Mouse (Mus musculus) heart, embryonic 13.5 days (tissue): ENCODE measurements at regions not wholly inside any gene's neighbourhood (a gene's known extent, or its start where the extent isn't known, plus 50 kb on each side); places are given as distances from the start of the nearest gene placed in this dataset.

Experiments
- ATAC-seq: fragments of 200-750 bp; cut with Nextera tagmentation; 2 replicates; pipeline ENCODE4 v1.8.0; 2017; ENCODE audit warnings: moderate TSS enrichment; ENCODE audit not compliant: insufficient number of reproducible peaks, low FRiP score, low TSS enrichment; ENCODE audit errors: extremely low read depth
- H3K27ac ChIP-seq: fragments of 300-500 bp; sonication (generic); replicated peaks from 2 replicates; pipeline ENCODE4 v1.5.1; 2015; ENCODE audit warnings: moderate library complexity, mild to moderate bottlenecking, inconsistent platforms
- H3K27me3 ChIP-seq: fragments of 300-500 bp; sonication (generic); replicated peaks from 2 replicates; pipeline ENCODE4 v1.6.1; 2015; ENCODE audit warnings: mild to moderate bottlenecking, inconsistent platforms
- H3K36me3 ChIP-seq: fragments of 300-500 bp; sonication (generic); 2 replicates; pipeline ENCODE4 v1.6.1; 2015; ENCODE audit warnings: mild to moderate bottlenecking, inconsistent platforms
- H3K4me1 ChIP-seq: fragments of 300-500 bp; sonication (generic); 2 replicates; pipeline ENCODE4 v1.6.1; 2015; ENCODE audit warnings: inconsistent platforms
- H3K4me2 ChIP-seq: fragments of 300-500 bp; sonication (generic); 2 replicates; pipeline ENCODE4 v1.6.1; 2015; ENCODE audit warnings: inconsistent platforms, mild to moderate bottlenecking, moderate library complexity
- H3K4me3 ChIP-seq: fragments of 300-500 bp; sonication (generic); 2 replicates; pipeline ENCODE4 v1.5.1; 2015; ENCODE audit warnings: moderate library complexity, mild to moderate bottlenecking, inconsistent platforms
- H3K9ac ChIP-seq: fragments of 300-500 bp; sonication (generic); 2 replicates; pipeline ENCODE4 v1.6.1; 2015; ENCODE audit warnings: inconsistent platforms, mild to moderate bottlenecking, moderate library complexity
- H3K9me3 ChIP-seq: fragments of 300-500 bp; sonication (generic); 2 replicates; pipeline ENCODE4 v1.6.1; 2016; ENCODE audit warnings: inconsistent platforms
- WGBS: fragments of 180-500 bp; shearing (Covaris S2); methylation state at CpG from one replicate; pipeline ENCODE4 v1.1.7; 2015; ENCODE audit warnings: mixed read lengths; 5-methylcytosine and 5-hydroxymethylcytosine counted together

GRCm38 (mm10) chr6:106961320-106961719 lies 161.4 kb upstream of the Crbn start:
- Histone ChIP-seq H3K27ac (no peak overlapping the region), H3K9me3 (no peaks in the 10 kb centered on the region)
- WGBS, result 78% methylated on average over 2 of the region's 2 CpGs

DNA sequence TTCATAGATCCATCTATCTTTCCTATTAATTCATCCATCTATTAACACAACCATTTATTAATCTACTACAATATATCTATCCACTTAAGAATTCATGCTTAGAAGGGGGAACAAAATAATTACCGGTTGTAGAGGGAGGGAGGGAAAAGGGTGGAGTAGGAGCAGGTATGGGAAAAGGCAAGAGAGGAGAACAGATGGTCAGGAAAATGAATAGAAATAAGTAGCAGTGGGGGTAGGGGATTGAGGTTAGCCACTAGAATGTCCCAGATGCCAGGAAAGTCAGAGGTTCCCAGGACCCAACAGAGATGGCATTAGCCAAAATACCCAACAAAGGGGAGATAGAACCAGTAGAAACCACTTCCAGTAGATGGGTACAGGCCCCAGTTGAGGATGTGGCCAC lies 164.5 kb upstream of the Crbn start:
- no peak overlapping the region for H3K4me3 ChIP-seq
- H3K9ac ChIP-seq, result no peak overlapping the region
- ATAC-seq, result no peak
- H3K27me3 ChIP-seq, result no peaks in the 10 kb centered on the region
- H3K4me2 ChIP-seq, result no peak overlapping the region
- no peak overlapping the region for H3K27ac ChIP-seq
- H3K36me3 ChIP-seq, result no peaks in the 10 kb centered on the region
- no peaks in the 10 kb centered on the region for H3K4me1 ChIP-seq
- 71% methylated on average over 1 of the region's 1 CpGs for WGBS
- no peaks in the 10 kb centered on the region for H3K9me3 ChIP-seq

More at GRCm38 (mm10) chr6:106961320-106961719, 161.4 kb upstream of the Crbn start:
- H3K4me1 ChIP-seq, result no peaks in the 10 kb centered on the region
- no peak for ATAC-seq
- no peaks in the 10 kb centered on the region for H3K27me3 ChIP-seq
- no peak overlapping the region for H3K9ac ChIP-seq
- no peak overlapping the region for H3K4me3 ChIP-seq
- no peak overlapping the region for H3K4me2 ChIP-seq
- H3K36me3 ChIP-seq, result no peaks in the 10 kb centered on the region

GRCm38 (mm10) chr6:106975439-106975838 lies 175.6 kb upstream of the Crbn start:
- Histone ChIP-seq H3K4me1 (no peaks in the 10 kb centered on the region), H3K27ac (no peak overlapping the region), H3K9me3 (no peaks in the 10 kb centered on the region), H3K36me3 (no peaks in the 10 kb centered on the region), H3K4me3 (no peak overlapping the region), H3K9ac (no peak overlapping the region), H3K4me2 (no peak overlapping the region), H3K27me3 (no peaks in the 10 kb centered on the region)
- 33% methylated on average over 2 of the region's 2 CpGs for WGBS
- ATAC-seq, result no peak

DNA sequence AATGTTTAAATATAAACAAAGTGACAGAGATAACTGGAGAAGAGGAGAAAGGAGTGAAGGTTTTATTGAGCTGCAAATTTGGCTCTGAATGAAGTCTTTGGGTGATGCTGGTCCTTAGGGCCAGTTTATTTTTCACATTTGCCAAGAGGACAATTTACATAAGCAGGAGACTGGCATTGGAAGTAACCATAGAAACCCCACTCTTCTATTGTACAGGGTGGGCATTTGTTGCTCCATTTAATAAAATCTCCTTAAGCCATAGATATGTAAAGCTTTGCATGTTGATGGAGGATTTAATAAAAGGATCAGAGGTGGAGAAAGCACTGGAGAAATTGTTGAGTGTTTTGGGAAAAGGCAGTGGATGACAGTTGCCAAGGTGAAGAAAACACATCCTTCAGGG lies 178.8 kb upstream of the Crbn start:
- H3K9ac ChIP-seq, result no peak overlapping the region
- ATAC-seq, result no peak
- no peak overlapping the region for H3K4me3 ChIP-seq
- H3K4me1 ChIP-seq, result no peaks in the 10 kb centered on the region
- H3K9me3 ChIP-seq, result no peaks in the 10 kb centered on the region
- H3K27ac ChIP-seq, result no peak overlapping the region
- no peak overlapping the region for H3K4me2 ChIP-seq
- H3K27me3 ChIP-seq, result no peaks in the 10 kb centered on the region
- H3K36me3 ChIP-seq, result no peaks in the 10 kb centered on the region

GRCm38 (mm10) chr6:106979755-106980154 lies 179.9 kb upstream of the Crbn start:
- no peaks in the 10 kb centered on the region; the same call in 1 of the 2 replicates for H3K9me3 ChIP-seq
- H3K27ac ChIP-seq, result no peak overlapping the region
- no peak overlapping the region for H3K4me2 ChIP-seq
- no peak overlapping the region for H3K4me3 ChIP-seq
- H3K27me3 ChIP-seq, result no peaks in the 10 kb centered on the region
- no peak overlapping the region for H3K9ac ChIP-seq
- no peaks in the 10 kb centered on the region for H3K4me1 ChIP-seq
- H3K36me3 ChIP-seq, result no peaks in the 10 kb centered on the region
- WGBS, result 76% methylated on average over 3 of the region's 3 CpGs
- ATAC-seq, result no peak

- H3K27me3 ChIP-seq, result no peaks in the 10 kb centered on the region
- no peaks in the 10 kb centered on the region for H3K36me3 ChIP-seq
- no peak for ATAC-seq
- H3K9me3 ChIP-seq, result no peaks in the 10 kb centered on the region; the same call in 1 of the 2 replicates
- H3K27ac ChIP-seq, result no peak overlapping the region
- H3K4me1 ChIP-seq, result no peaks in the 10 kb centered on the region
- H3K4me2 ChIP-seq, result no peak overlapping the region
- 73% methylated on average over 4 of the region's 4 CpGs for WGBS
- no peak overlapping the region for H3K4me3 ChIP-seq
- no peak overlapping the region for H3K9ac ChIP-seq
These were observed 180.3 kb upstream of the Crbn start for GRCm38 (mm10) chr6:106980188-106980587.

DNA sequence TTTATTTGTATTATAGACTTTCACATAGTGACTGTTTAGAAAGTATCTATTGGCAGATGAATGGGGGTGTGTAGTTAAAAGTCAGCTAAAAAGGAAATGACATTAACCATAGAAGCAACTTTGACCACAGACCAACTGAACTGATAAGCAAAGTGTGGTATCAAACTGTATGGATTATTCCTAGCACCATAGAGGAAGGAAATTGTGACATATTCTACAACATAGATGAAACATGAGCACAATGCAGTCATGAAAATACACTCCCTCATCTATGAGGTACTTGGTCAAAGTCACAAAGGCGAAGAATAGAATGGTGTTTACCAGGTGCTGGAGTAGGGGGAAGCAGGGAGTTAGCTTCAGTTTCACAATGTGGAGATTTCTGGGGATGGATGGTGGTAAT lies 181.4 kb upstream of the Crbn start:
- Histone ChIP-seq H3K27me3 (no peaks in the 10 kb centered on the region), H3K4me3 (no peak overlapping the region), H3K9ac (no peak overlapping the region), H3K4me2 (no peak overlapping the region), H3K36me3 (no peaks in the 10 kb centered on the region), H3K4me1 (no peaks in the 10 kb centered on the region), H3K27ac (no peak overlapping the region), H3K9me3 (no peaks in the 10 kb centered on the region; the same call in 1 of the 2 replicates)
- ATAC-seq, result no peak
- 63% methylated on average over 1 of the region's 1 CpGs for WGBS

DNA sequence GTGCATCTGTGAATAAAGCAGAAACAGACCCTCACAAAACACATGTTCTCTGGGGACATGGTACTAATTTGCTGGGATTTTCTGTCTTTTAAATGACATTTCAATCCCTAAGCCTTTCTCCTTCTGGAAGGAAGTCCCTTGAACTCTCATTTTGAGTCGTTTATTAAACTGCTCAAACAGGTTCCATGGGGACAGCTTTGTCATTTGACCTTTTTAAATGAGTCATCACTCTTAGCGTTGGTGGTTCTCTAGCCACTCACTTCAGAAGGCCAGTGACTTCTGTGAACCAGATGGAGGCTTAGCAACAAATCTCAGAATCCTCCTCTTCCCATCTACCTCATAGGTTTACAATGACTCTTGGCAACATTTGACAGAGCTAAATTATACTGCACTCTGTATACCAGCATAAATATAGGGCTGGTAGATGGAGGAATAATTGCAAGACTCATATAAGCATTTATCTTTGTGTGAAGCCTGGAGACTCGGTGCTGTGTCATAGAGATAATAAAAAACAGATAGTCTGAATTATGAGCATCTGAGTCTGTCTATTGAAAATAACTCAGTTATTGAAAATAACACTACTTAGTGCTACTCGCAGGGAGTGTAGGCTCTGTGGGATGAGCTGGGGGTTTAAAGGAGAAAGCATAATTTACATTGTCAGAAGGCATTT lies 185.4 kb upstream of the Crbn start:
- no peak overlapping the region for H3K4me3 ChIP-seq
- no peak overlapping the region for H3K27ac ChIP-seq

DNA sequence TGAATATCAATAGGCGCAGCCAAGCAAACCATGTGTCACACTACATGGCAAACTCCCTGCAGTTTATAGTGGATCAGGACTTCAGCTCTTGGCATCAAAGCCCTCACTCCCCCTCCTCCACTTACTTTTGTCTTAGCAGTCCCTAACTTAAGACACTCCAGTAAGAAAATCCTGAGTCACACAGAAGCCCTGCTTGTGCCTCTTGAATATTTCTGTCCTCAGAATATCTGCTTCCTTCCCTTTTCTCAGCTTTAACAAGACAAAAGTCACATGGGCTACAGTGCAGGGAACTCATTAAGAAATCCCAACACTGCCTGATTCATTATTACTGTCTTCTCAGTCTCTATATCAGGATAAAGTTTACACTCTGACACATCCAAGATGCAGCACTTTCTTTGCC lies 191.7 kb upstream of the Crbn start:
- Histone ChIP-seq H3K36me3 (no peaks in the 10 kb centered on the region), H3K27me3 (no peaks in the 10 kb centered on the region), H3K9me3 (peaks cover 2% of the 10 kb centered on the region; the same call in 1 of the 2 replicates), H3K4me2 (no peak overlapping the region), H3K27ac (no peak overlapping the region), H3K9ac (no peak overlapping the region), H3K4me3 (no peak overlapping the region), H3K4me1 (no peaks in the 10 kb centered on the region)
- WGBS, result 82% methylated on average over 1 of the region's 1 CpGs
- no peak for ATAC-seq

More for the DNA sequence above, 185.4 kb upstream of the Crbn start:
- H3K9ac ChIP-seq, result no peak overlapping the region
- WGBS, result 57% methylated on average over 4 of the region's 4 CpGs
- no peak for ATAC-seq
- no peaks in the 10 kb centered on the region for H3K27me3 ChIP-seq
- no peaks in the 10 kb centered on the region for H3K4me1 ChIP-seq
- no peak overlapping the region for H3K4me2 ChIP-seq
- H3K9me3 ChIP-seq, result peaks cover 2% of the 10 kb centered on the region; the same call in 1 of the 2 replicates
- H3K36me3 ChIP-seq, result no peaks in the 10 kb centered on the region

- 77% methylated on average over 4 of the region's 4 CpGs for WGBS
- no peaks in the 10 kb centered on the region for H3K27me3 ChIP-seq
- H3K27ac ChIP-seq, result no peak overlapping the region
- ATAC-seq, result no peak
- H3K4me1 ChIP-seq, result no peaks in the 10 kb centered on the region
- no peak overlapping the region for H3K4me3 ChIP-seq
- H3K9ac ChIP-seq, result no peak overlapping the region
- H3K4me2 ChIP-seq, result no peak overlapping the region
- no peaks in the 10 kb centered on the region for H3K36me3 ChIP-seq
- H3K9me3 ChIP-seq, result no peaks in the 10 kb centered on the region
These were observed 204.7 kb upstream of the Crbn start for GRCm38 (mm10) chr6:107004406-107005120.

GRCm38 (mm10) chr6:107010785-107011184 lies 210.9 kb upstream of the Crbn start:
- H3K9ac ChIP-seq, result no peak overlapping the region
- H3K4me3 ChIP-seq, result no peak overlapping the region
- no peaks in the 10 kb centered on the region for H3K4me1 ChIP-seq
- H3K4me2 ChIP-seq, result no peak overlapping the region
- H3K27ac ChIP-seq, result no peak overlapping the region
- H3K36me3 ChIP-seq, result no peaks in the 10 kb centered on the region
- no peaks in the 10 kb centered on the region for H3K9me3 ChIP-seq
- ATAC-seq, result no peak
- WGBS, result 70% methylated on average over 4 of the region's 4 CpGs
- H3K27me3 ChIP-seq, result no peaks in the 10 kb centered on the region
